Mouse (Mus musculus) heart, adult 11 months (tissue): Measurements from ENCODE around the gene Bhlha15.

Source experiments
- DNase-seq: peaks from one replicate; pipeline ENCODE4 v3.0.0; 2022

Gene Bhlha15

GRCm38 (mm10) chr5:144191026-144191425, 940 bp downstream of the Bhlha15 start:
- no peak for DNase-seq

- no peak for DNase-seq
Observed at GRCm38 (mm10) chr5:144192673-144193072, 2.6 kb downstream of the Bhlha15 start.

GRCm38 (mm10) chr5:144194416-144194815, 4.3 kb downstream of the Bhlha15 start:
- no peak for DNase-seq

GRCm38 (mm10) chr5:144195567-144195966, 5.5 kb downstream of the Bhlha15 start:
- peak; percentile 90 for DNase-seq

GRCm38 (mm10) chr5:144200616-144201015, 10.5 kb downstream of the Bhlha15 start:
- peak; percentile 88 for DNase-seq

GRCm38 (mm10) chr5:144202430-144202829, 12.3 kb downstream of the Bhlha15 start:
- DNase-seq = no peak

GRCm38 (mm10) chr5:144203398-144203959, 13.4 kb downstream of the Bhlha15 start:
- DNase-seq = peak; percentile 86

GRCm38 (mm10) chr5:144204303-144204702, 14.2 kb downstream of the Bhlha15 start:
- no peak for DNase-seq

GRCm38 (mm10) chr5:144204911-144205310, 14.8 kb downstream of the Bhlha15 start:
- no peak for DNase-seq

- peak; percentile 90 for DNase-seq
Observed at GRCm38 (mm10) chr5:144206069-144206468, 16.0 kb downstream of the Bhlha15 start.

- peak; percentile 93 for DNase-seq
Observed at GRCm38 (mm10) chr5:144207478-144207877, 17.4 kb downstream of the Bhlha15 start.

- peak; percentile 91 for DNase-seq
Observed at GRCm38 (mm10) chr5:144214453-144214852, 24.4 kb downstream of the Bhlha15 start.

GRCm38 (mm10) chr5:144215992-144216391, 25.9 kb downstream of the Bhlha15 start:
- no peak for DNase-seq

GRCm38 (mm10) chr5:144218061-144218460, 28.0 kb downstream of the Bhlha15 start:
- no peak for DNase-seq

- peak; percentile 92 for DNase-seq
Observed at GRCm38 (mm10) chr5:144219306-144219705, 29.2 kb downstream of the Bhlha15 start.

- DNase-seq = no peak
Observed at GRCm38 (mm10) chr5:144219936-144220335, 29.9 kb downstream of the Bhlha15 start.

- DNase-seq = peak; percentile 95
Observed at GRCm38 (mm10) chr5:144221305-144221704, 31.2 kb downstream of the Bhlha15 start.

- DNase-seq = peak; percentile 98
Observed at GRCm38 (mm10) chr5:144222811-144223502, 32.9 kb downstream of the Bhlha15 start.

- DNase-seq = peak; percentile 100
Observed at GRCm38 (mm10) chr5:144223503-144223862, 33.4 kb downstream of the Bhlha15 start, which contains the start of gene Tecpr1. Gene Tecpr1, minus strand, starts transcription at chr5:144223615.

GRCm38 (mm10) chr5:144223899-144224816, 34.1 kb downstream of the Bhlha15 start:
- DNase-seq = peak; percentile 88

GRCm38 (mm10) chr5:144226220-144226619, 36.1 kb downstream of the Bhlha15 start:
- no peak for DNase-seq

- DNase-seq = no peak
Observed at GRCm38 (mm10) chr5:144230216-144230615, 40.1 kb downstream of the Bhlha15 start.

GRCm38 (mm10) chr5:144231410-144231809, 41.3 kb downstream of the Bhlha15 start:
- no peak for DNase-seq

GRCm38 (mm10) chr5:144232531-144232930, 42.4 kb downstream of the Bhlha15 start:
- DNase-seq = no peak
